Mouse (Mus musculus): Measurements from ENCODE around the gene Cat. TPM values are rescaled to one million over a fixed set of nuclear protein-coding genes. Genes with fewer than 3 reads are reported as not detected.

Gene Cat
- total RNA-seq, 2 experiments from 2014 or later, result 188 to 189 TPM

- intact Hi-C loops (cut with DNase I), result no loop called here
- no peak for DNase-seq
These were observed 6.6 kb downstream of the Cat start for GRCm38 (mm10) chr2:103478326-103478725.

GRCm38 (mm10) chr2:103477456-103477855 lies 7.5 kb downstream of the Cat start:
- DNase-seq, result no peak
- intact Hi-C loops (cut with DNase I), result no loop called here

GRCm38 (mm10) chr2:103476657-103477056 lies 8.3 kb downstream of the Cat start:
- DNase-seq, result no peak
- intact Hi-C loops (cut with DNase I), result no loop called here

- intact Hi-C loops (cut with DNase I), result no loop called here
- DNase-seq, result no peak
These were observed 8.8 kb downstream of the Cat start for GRCm38 (mm10) chr2:103476180-103476579.

- DNase-seq, result no peak
- intact Hi-C loops (cut with DNase I), result no loop called here
These were observed 11.6 kb downstream of the Cat start for GRCm38 (mm10) chr2:103473362-103473761.

GRCm38 (mm10) chr2:103466984-103467588 lies 17.9 kb downstream of the Cat start:
- no peak for DNase-seq
- intact Hi-C loops (cut with DNase I), result no loop called here

GRCm38 (mm10) chr2:103466272-103466671 lies 18.7 kb downstream of the Cat start:
- intact Hi-C loops (cut with DNase I), result no loop called here
- no peak for DNase-seq

GRCm38 (mm10) chr2:103465429-103465828 lies 19.5 kb downstream of the Cat start:
- no peak for DNase-seq
- intact Hi-C loops (cut with DNase I), result no loop called here

- no peak for DNase-seq
- intact Hi-C loops (cut with DNase I), result no loop called here
These were observed 20.4 kb downstream of the Cat start for GRCm38 (mm10) chr2:103464524-103464923.

- intact Hi-C loops (cut with DNase I), result no loop called here
- no peak for DNase-seq
These were observed 22.2 kb downstream of the Cat start for GRCm38 (mm10) chr2:103462746-103463145.

- no peak for DNase-seq
- intact Hi-C loops (cut with DNase I), result no loop called here
These were observed 23.2 kb downstream of the Cat start for GRCm38 (mm10) chr2:103461743-103462142.

GRCm38 (mm10) chr2:103461210-103461609 lies 23.8 kb downstream of the Cat start:
- intact Hi-C loops (cut with DNase I), result no loop called here
- no peak for DNase-seq

GRCm38 (mm10) chr2:103459069-103459468 lies 25.9 kb downstream of the Cat start:
- intact Hi-C loops (cut with DNase I), result no loop called here
- no peak for DNase-seq

- intact Hi-C loops (cut with DNase I), result no loop called here
- DNase-seq, result peak; percentile 48 to 51
These were observed 27.3 kb downstream of the Cat start for GRCm38 (mm10) chr2:103457628-103458027.

- DNase-seq, result no peak
- intact Hi-C loops (cut with DNase I), result no loop called here
These were observed 27.9 kb downstream of the Cat start for GRCm38 (mm10) chr2:103457048-103457447.

GRCm38 (mm10) chr2:103456646-103457045 lies 28.3 kb downstream of the Cat start:
- DNase-seq, result peak; percentile 81 to 91
- intact Hi-C loops (cut with DNase I), result loop anchor here (1.0 kb wide), 1 partner anchor 91 kb away; no protein-coding TSS in a partner anchor

GRCm38 (mm10) chr2:103455748-103456147 lies 29.2 kb downstream of the Cat start:
- intact Hi-C loops (cut with DNase I), result loop anchor here (1.0 kb wide), 1 partner anchor 92 kb away; no protein-coding TSS in a partner anchor
- no peak for DNase-seq

- intact Hi-C loops (cut with DNase I), result no loop called here
- DNase-seq, result no peak
These were observed 32.4 kb downstream of the Cat start for GRCm38 (mm10) chr2:103452550-103452949.

GRCm38 (mm10) chr2:103450267-103450666 lies 34.7 kb downstream of the Cat start:
- DNase-seq, result no peak
- intact Hi-C loops (cut with DNase I), result no loop called here

GRCm38 (mm10) chr2:103449813-103450212 lies 35.1 kb downstream of the Cat start:
- DNase-seq, result no peak
- intact Hi-C loops (cut with DNase I), result no loop called here

GRCm38 (mm10) chr2:103448947-103449560 lies 35.9 kb downstream of the Cat start:
- DNase-seq, result no peak
- intact Hi-C loops (cut with DNase I), result no loop called here

GRCm38 (mm10) chr2:103446326-103446725 lies 38.6 kb downstream of the Cat start:
- intact Hi-C loops (cut with DNase I), result no loop called here
- DNase-seq, result no peak

- peak; percentile 36 to 53 for DNase-seq
- intact Hi-C loops (cut with DNase I), result no loop called here
These were observed 39.2 kb downstream of the Cat start for GRCm38 (mm10) chr2:103445776-103446175.

All from heart, postnatal 10 days (tissue).